ENCODE assay signal across 11 mouse cellular contexts in the genomic region with DNA sequence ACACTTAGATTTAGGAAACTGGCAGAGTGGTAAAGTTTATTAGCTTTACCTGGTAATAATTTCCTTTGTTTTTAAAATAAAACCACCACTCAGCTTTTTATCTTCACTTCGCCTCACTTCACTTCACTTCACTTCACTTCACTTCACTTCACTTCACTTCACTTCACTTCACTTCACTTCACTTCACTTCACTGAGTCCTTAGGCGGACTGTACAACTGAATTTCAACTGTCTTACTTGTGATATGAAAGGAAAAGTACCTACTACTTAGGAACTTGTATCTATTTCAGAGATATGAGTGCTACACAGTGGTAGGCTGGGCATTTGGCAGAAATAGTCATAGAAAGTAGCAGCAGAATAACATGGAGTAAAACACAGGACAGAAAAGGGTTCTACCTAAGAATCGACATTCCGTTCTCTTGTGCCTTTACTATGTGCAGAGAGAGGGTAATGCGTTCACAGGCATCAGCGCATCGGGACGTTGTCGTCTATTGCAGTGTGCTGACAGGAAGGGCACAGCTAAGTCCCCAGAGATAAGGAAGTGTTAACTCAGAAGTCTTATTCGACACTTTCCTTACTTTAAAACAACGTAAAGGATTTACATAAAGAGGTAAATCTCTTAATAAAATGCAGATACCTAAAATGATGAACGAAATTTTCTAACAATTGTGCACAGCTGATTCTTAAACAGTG.
"Had no signal": no experiment of that assay in that cellular context is flagged by ENCODE, and none has a peak within 500 bp of the region (broad histone marks: within the 10 kb centered on the region; RNA-seq: fewer than 3 reads in every experiment).

No protein-coding gene starts in this region.

- DNase-seq: kidney, adult 18-20 months; kidney, postnatal 14 days; kidney, postnatal 4 days; left cerebral cortex, postnatal 4 days; liver, postnatal 0 days; right cerebral cortex, adult 18-20 months; right cerebral cortex, postnatal 14 days; right cerebral cortex, postnatal 4 days; spleen, adult 18-20 months; thymus, adult 18-20 months; thymus, postnatal 36 days had no signal
